Mouse (Mus musculus) liver (tissue): ENCODE measurements around the gene Cfap100.
A peak's percentile ranks its signal among the peaks of the same experiment; 100 is the strongest.

Experiments used
- DNase-seq: peaks from one replicate; pipeline ENCODE4 v3.0.0-alpha.2; 2020; ENCODE audit warnings: mixed read lengths

Gene Cfap100

GRCm38 (mm10) chr6:90453751-90454150, 25.2 kb upstream of the Cfap100 start:
- no peak for DNase-seq

GRCm38 (mm10) chr6:90452603-90453002, 24.0 kb upstream of the Cfap100 start:
- DNase-seq, result no peak

- DNase-seq, result no peak
Observed at GRCm38 (mm10) chr6:90451512-90451911, 22.9 kb upstream of the Cfap100 start.

DNA sequence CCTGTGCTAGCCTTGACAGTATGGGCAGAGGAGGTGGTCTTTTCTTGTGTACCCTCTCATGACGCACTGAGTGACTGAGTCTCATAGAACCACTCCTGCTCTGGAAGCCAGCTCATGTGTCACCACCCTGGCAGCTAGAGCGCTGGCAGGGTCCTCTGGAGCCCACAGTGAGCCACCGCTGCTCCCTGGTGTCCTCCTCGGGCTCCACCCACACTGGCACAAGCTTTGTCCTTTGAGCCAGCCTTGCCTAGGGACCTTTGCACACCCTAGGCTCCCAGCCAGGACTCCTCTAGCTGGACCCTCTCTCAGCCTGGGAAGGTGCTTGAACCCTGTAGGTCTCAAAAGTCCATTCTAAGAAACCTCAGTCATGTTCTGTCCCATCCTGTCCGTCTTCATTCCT, 22.1 kb upstream of the Cfap100 start:
- DNase-seq, result no peak

DNA sequence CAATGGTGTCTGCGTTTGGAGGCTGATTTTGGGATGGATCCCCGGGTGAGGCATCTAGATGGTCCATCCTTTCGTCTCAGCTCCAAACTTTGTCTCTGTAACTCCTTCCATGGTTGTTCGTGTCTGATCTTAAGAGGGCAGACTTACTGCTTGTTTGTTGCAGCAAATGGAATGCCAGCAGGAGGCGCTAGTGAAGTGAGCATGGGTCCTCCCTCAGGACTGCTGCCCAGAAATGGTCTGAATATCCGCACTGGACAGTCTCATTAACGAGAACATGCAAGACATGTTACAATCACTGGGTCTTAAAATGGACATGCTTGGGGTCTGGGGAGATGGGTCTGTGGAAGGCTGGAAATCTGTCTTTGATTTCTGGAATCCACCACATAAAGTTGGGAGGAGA, 21.6 kb upstream of the Cfap100 start:
- peak; percentile 70 for DNase-seq

- no peak for DNase-seq
Observed at GRCm38 (mm10) chr6:90446883-90447282, 18.3 kb upstream of the Cfap100 start.

DNA sequence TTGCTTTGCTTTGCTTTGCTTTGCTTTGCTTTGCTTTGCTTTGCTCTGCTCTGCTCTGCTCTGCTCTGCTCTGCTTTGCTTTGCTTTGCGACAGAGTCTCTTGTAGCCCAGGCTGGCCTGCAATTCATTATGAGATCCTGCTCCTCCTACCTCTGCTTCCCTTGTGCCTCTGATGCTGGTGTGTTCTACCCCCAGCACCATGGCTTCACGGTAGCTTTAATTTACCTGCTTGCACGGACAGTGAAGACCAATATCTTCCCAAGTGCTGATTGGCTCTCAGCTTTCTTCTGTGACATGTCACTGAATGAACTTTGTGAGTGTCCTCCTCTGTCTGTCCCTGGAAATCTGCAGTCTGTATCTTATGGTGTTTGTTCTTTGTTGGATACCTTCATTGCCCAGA, 8.4 kb upstream of the Cfap100 start:
- no peak for DNase-seq

GRCm38 (mm10) chr6:90436192-90436907, 7.8 kb upstream of the Cfap100 start:
- no peak for DNase-seq

DNA sequence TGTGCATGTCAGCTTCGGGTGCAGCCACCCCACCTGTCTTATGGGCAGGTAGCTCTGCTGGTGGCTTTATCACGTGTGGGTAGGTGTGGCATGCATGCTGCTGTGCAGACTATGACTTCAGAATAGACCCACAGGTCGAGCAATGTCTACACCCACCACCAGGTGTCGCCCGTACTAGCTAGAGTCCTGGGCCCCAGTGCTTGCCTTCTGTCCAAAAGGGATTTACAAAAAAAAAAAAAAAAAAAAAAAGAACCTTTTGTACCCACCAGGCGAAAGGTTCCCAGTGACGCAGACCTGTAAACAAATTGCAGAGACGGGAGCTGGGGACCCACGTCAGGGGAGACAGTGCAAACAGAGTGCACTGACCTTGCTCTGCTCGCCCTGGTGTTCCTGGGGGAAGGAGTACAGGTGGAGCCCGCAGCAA, 6.6 kb upstream of the Cfap100 start:
- DNase-seq, result peak; percentile 75

DNA sequence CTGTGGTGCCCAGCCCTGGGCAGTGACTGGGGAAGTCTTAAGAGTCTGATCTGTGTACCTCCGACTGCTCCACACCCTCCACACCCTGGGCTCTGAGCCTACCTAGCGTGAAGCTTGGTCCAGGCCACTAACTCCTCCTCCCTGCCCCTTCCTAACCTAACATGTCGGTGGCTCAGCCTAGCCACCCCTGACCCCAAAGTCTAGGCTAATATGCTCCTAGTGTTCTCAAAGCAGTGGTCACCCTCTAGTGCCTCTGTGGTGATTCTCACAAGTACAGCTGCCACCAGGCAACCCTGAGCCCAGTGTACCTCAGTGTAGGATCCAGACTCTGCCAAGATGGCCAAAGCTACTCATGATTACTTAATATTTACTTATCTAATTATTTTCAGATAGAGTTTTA, 6.1 kb upstream of the Cfap100 start:
- DNase-seq, result no peak

- DNase-seq, result no peak
Observed at GRCm38 (mm10) chr6:90431487-90431886, 2.9 kb upstream of the Cfap100 start.

- no peak for DNase-seq
Observed at GRCm38 (mm10) chr6:90429911-90430310, 1.3 kb upstream of the Cfap100 start.

GRCm38 (mm10) chr6:90426003-90426402, 2.6 kb downstream of the Cfap100 start:
- DNase-seq, result no peak

DNA sequence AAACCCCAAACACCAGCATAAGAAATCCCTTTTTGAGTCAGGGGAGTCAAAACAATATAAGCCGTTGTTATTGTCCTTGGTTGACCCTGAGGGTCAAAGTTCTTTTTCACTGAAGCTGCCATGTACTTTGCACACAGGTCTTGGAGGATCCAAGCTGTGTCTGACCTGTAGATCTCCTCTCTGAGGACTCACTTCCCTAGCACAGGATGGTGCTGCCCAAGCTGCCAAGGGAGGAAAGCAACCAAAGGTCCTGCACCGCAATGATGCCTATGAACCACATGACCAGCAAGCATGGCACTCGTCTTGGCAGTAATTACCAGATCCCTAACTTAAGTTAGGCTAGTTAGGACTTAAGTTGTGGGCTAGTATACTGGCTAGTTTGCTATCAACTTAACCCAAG, 3.2 kb downstream of the Cfap100 start:
- no peak for DNase-seq

GRCm38 (mm10) chr6:90422565-90422964, 6.0 kb downstream of the Cfap100 start:
- peak; percentile 79 for DNase-seq

GRCm38 (mm10) chr6:90411926-90412325, 16.7 kb downstream of the Cfap100 start:
- no peak for DNase-seq

DNA sequence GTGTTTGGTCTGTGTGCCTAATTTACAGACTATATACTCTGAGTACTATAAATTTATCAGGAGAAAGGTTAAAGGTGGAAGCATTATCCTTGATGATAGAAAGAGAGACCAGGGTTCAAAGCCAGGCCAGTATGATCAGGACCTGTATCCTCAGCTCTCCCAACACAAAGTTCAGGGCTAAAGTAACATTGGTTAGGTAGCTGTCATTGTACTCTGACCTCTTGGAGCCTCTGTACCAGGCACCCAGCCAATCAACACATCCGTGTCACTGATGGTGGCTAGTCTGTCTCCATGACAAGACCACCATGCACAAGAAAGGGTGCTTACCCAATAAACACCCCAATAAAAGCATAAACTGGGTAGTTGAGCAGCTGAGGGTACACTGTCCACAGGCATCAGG, 17.6 kb downstream of the Cfap100 start:
- no peak for DNase-seq

DNA sequence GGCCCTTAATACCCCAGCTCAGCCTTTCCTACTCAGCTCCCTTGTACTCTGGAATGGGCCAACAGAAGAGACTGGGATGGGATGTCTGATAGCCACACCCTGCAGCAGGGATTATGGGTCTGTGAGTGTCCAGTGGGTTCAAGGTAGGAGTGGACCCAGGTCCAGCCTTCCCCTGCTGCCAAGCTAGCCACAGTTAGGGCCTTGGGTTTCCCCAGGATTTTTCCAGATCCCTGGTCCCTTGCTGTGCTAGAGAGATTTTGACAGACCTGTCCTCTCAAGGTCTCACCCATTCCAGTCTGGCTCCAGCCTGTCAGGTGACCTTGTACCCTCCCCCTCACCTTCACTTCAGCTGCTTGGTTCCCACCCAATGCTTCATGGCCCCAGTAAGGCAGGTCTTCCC, 20.0 kb downstream of the Cfap100 start:
- no peak for DNase-seq

- no peak for DNase-seq
Observed at GRCm38 (mm10) chr6:90397291-90397690, 31.3 kb downstream of the Cfap100 start.

DNA sequence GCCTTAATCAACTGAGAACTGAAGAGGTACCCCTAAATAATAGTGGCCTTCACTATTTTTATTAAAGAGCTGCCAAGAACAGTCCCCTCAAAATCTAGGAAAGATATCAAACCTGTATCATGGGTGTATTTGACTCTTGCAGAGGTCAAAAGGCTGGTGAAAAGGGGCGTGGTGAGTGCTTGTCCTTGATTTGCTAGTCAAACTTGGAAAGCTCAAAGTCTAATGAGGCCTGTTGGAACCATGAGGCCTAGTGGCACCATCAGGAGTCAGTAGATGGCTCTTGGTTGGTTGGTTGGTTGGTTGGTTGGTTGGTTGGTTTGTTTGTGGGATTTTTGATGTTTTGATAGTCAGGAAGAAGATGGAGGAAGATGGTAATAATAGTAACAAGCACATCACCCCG, 32.8 kb downstream of the Cfap100 start:
- no peak for DNase-seq

DNA sequence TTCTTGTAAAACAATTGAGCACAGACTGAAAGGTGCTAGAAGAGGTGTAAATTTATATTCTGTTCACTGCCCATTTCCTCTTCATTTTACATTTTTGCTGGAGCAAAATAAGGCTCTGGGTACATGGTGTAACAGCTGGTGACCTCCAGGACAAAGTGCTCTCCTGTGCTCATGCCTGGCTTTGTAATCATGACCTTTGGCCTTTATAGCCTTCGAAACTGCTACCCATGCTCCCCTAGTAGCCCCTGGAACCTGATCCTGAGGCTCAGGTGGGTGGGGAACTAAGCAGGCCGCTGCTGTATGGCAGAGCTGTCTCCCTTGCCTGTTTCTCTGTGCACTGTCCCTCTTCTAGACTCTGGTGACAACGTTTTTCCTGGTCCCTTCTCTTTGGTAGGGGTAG, 34.6 kb downstream of the Cfap100 start:
- peak; percentile 17 for DNase-seq

GRCm38 (mm10) chr6:90390629-90391028, 38.0 kb downstream of the Cfap100 start:
- DNase-seq, result no peak

DNA sequence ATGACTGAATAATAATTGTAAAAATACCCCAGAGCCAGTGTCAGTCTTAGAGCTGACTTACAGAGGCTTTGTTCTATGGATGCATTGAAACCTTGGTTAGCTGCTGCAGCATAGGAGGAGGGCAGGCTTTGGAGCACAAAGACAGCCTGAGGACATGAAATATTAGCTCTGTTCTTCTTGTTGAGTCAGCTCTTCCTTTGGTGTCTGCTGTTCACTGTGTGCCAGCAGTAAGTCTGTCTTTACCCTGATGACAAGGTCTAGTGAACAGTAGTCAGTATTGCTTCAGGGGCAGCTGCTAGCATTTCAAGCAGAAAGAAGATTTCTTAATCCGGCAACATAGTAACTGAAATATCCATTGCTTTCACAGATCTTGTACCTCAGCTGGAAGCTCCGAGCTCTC, 47.1 kb downstream of the Cfap100 start:
- no peak for DNase-seq

- DNase-seq, result no peak
Observed at GRCm38 (mm10) chr6:90377708-90378107, 50.9 kb downstream of the Cfap100 start.

- peak; percentile 86 for DNase-seq
Observed at GRCm38 (mm10) chr6:90374647-90375046, 54.0 kb downstream of the Cfap100 start.
